8 mouse cellular contexts compared by ENCODE assay signal in the genomic region with DNA sequence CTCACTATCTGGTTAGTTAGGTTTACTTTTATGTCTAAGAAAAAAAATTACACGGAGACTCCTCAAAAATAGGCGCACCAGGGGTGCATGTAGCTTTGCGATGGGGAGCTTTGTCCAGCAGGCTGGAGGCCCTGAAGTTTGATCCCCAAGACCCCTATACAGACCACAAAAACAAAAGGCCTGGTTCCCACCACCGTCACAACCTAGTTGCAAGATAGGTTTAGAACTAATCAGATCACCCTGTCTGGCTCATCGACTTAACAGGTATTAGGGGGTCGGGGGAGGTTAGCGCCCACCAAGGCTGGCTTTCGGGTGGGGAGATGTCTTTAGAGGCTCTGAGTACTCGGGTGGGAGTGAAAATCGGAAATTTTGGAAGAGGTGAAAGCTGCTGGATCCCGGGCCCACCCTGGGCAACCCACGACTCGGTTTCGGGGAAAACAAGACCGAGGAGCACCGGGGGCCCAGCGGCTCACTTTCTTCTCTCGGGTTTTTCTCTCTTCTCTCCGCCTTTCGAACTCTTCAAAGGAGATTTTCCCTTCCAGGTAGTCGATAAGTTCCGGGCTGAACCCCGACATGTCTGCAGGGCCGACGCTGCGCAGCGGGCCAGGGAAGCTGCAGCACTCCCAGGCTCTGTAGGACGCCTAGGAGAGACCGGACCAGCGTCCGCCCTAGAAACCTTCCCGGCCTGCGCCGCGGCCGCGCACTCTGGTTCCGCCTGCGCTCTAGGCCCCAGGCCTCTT. TPM values are rescaled to one million over a fixed set of nuclear protein-coding genes. Genes with fewer than 3 reads are reported as not detected.
DNase-seq lines count a peak whose midpoint lies in the region; ATAC-seq lines count a peak whose summit lies in the region.

A gene (minus strand): TSS at position 632 of the 740 bp plus-strand sequence.

- H3K9ac ChIP-seq in heart, embryonic 14.5 days (ENCODE audit: low read length), result peak within 1 kb of the TSS; percentile 95
- H3K9ac ChIP-seq in liver, embryonic 13.5 days, result peak within 1 kb of the TSS; percentile 81
- peak within 1 kb of the TSS; percentile 83 for H3K9ac ChIP-seq in stomach, embryonic 16.5 days (ENCODE audit: low read length)

- no peaks in the 10 kb centered on the region for H3K27me3 ChIP-seq in heart, embryonic 14.5 days (ENCODE audit: control insufficient read depth, insufficient read depth, low read length)
- no peaks in the 10 kb centered on the region for H3K27me3 ChIP-seq in liver, embryonic 13.5 days
- no peaks in the 10 kb centered on the region for H3K27me3 ChIP-seq in stomach, embryonic 16.5 days (ENCODE audit: control insufficient read depth, insufficient read depth, low read length)

- no peaks in the 10 kb centered on the region for H3K9me3 ChIP-seq in heart, embryonic 14.5 days (ENCODE audit: control insufficient read depth, low read length)
- H3K9me3 ChIP-seq in liver, embryonic 13.5 days (replicated peaks), result no peaks in the 10 kb centered on the region
- H3K9me3 ChIP-seq in stomach, embryonic 16.5 days (replicated peaks; ENCODE audit: control insufficient read depth, low read length), result no peaks in the 10 kb centered on the region

- H3K4me2 ChIP-seq in heart, embryonic 14.5 days (ENCODE audit: low read length), result peak within 1 kb of the TSS; percentile 89
- peak within 1 kb of the TSS; percentile 74 for H3K4me2 ChIP-seq in liver, embryonic 13.5 days
- peak within 1 kb of the TSS; percentile 82 for H3K4me2 ChIP-seq in stomach, embryonic 16.5 days (ENCODE audit: low read depth, low read length)

- peaks cover 16% of the 10 kb centered on the region for H3K36me3 ChIP-seq in heart, embryonic 14.5 days (ENCODE audit: control insufficient read depth, insufficient read depth, low read length)
- peaks cover 5% of the 10 kb centered on the region; the same call in 1 of the 2 replicates for H3K36me3 ChIP-seq in liver, embryonic 13.5 days
- H3K36me3 ChIP-seq in stomach, embryonic 16.5 days (ENCODE audit: control insufficient read depth, insufficient read depth, low read length), result peaks cover 2% of the 10 kb centered on the region; the same call in 1 of the 2 replicates

- peak within 1 kb of the TSS; percentile 90 to 97 for H3K4me3 ChIP-seq in heart, embryonic 14.5 days (ENCODE audit: control insufficient read depth in 1 of 2, insufficient read depth in 1 of 2, low read depth in 1 of 2, low read length in 2 of 2)
- H3K4me3 ChIP-seq in liver, embryonic 13.5 days (replicated peaks), result peak within 1 kb of the TSS; percentile 76
- peak within 1 kb of the TSS; percentile 62 for H3K4me3 ChIP-seq in stomach, embryonic 16.5 days (replicated peaks; ENCODE audit: low read length)

- peak; percentile 95 for ATAC-seq in erythroid progenitor cell, adult 5-6 weeks (replicated peaks; ENCODE audit: low FRiP score, poor library complexity, severe bottlenecking)
- ATAC-seq in heart, embryonic 14.5 days (ENCODE audit: insufficient number of reproducible peaks, insufficient read depth, low FRiP score, low read depth), result peak; percentile 90
- peak; percentile 99 for ATAC-seq in liver, embryonic 13.5 days (ENCODE audit: low read depth)
- peak; percentile 98 for ATAC-seq in stomach, embryonic 16.5 days (ENCODE audit: insufficient read depth, low FRiP score)

- H3K27ac ChIP-seq in heart, embryonic 14.5 days (replicated peaks in 1 of 2; ENCODE audit: control insufficient read depth in 1 of 2, insufficient read depth in 1 of 2, low read depth in 2 of 2, low read length in 2 of 2), result peak within 1 kb of the TSS in 1 of 2 experiments; percentile 14; a peak in 1 of 4 replicates
- H3K27ac ChIP-seq in liver, embryonic 13.5 days, result peak within 1 kb of the TSS; percentile 47; the same call in 1 of the 2 replicates
- peak within 1 kb of the TSS; percentile 18; the same call in 1 of the 2 replicates for H3K27ac ChIP-seq in stomach, embryonic 16.5 days (ENCODE audit: low read length)

- peaks cover 0 to 7% of the 10 kb centered on the region in 2 experiments; a peak in 1 of 4 replicates for H3K4me1 ChIP-seq in heart, embryonic 14.5 days (ENCODE audit: control insufficient read depth in 2 of 2, insufficient read depth in 2 of 2, low read length in 2 of 2)
- H3K4me1 ChIP-seq in liver, embryonic 13.5 days (replicated peaks), result peaks cover 13% of the 10 kb centered on the region
- H3K4me1 ChIP-seq in stomach, embryonic 16.5 days (ENCODE audit: control insufficient read depth, insufficient read depth, low read length), result peaks cover 8% of the 10 kb centered on the region

- DNase-seq in CD4-positive helper T cell, adult 2 months (ENCODE audit: low read depth, low spot score), result peak; percentile 83
- peak; percentile 51 for DNase-seq in brain, embryonic 18.5 days (ENCODE audit: low read depth, low spot score)
- peak; percentile 84 for DNase-seq in kidney, postnatal 14 days
- peak; percentile 63 for DNase-seq in liver, embryonic 13.5 days
- DNase-seq in neural tube, embryonic 10.5 days (ENCODE audit: extremely low spot score, low spot score), result peak; percentile 80

- 3% methylated on average over 38 of the region's 39 CpGs for WGBS in heart, embryonic 14.5 days
- 3% methylated on average over 39 of the region's 39 CpGs for WGBS in liver, embryonic 13.5 days (ENCODE audit: insufficient replicate concordance)
- 3% methylated on average over 39 of the region's 39 CpGs for WGBS in stomach, embryonic 16.5 days

RNA-seq across cellular contexts. Expression of the gene that starts here (rescaled TPM):
- 2.9 and 19.5 TPM in 2 replicates for total RNA-seq in erythroid progenitor cell, adult 5-6 weeks (2015; ENCODE audit: low replicate concordance)
- total RNA-seq in erythroid progenitor cell, adult 5-6 weeks (2017; ENCODE audit: low replicate concordance), result 3.8 and 7.4 TPM in 2 replicates
- 18.4 and 18.5 TPM in 2 replicates for polyA plus RNA-seq in heart, embryonic 14.5 days (2014; fragmentation: Nextera tagmentation; extraction: Ambion mirVana)
- 8.5 and 11.3 TPM in 2 replicates for polyA plus RNA-seq in liver, embryonic 13.5 days (2015; fragmentation: Nextera tagmentation; extraction: Ambion mirVana)
- polyA plus RNA-seq in stomach, embryonic 16.5 days (2015; fragmentation: Nextera tagmentation; extraction: Ambion mirVana), result 21.1 and 22.7 TPM in 2 replicates
